ENCODE assay signal across 17 mouse cellular contexts in genomic region chr7:89247012-89247710, GRCm38 (mm10).
A peak's percentile ranks its signal among the peaks of the same experiment; 100 is the strongest.
DNase-seq lines count a peak whose midpoint lies in the region; ATAC-seq and TF ChIP-seq lines count a peak whose summit lies in the region.
"Had no signal": no experiment of that assay in that cellular context is flagged by ENCODE, and none has a peak within 500 bp of the region (broad histone marks: within the 10 kb centered on the region; RNA-seq: fewer than 3 reads in every experiment).

No protein-coding gene starts in this region.

- no peaks in the 10 kb centered on the region for H3K9me3 ChIP-seq in heart, postnatal 0 days (replicated peaks; ENCODE audit: control insufficient read depth, low read length)
- H3K9me3 ChIP-seq in heart, embryonic 12.5 days (replicated peaks), result no peaks in the 10 kb centered on the region
- H3K9me3 ChIP-seq in intestine, embryonic 15.5 days, result no peaks in the 10 kb centered on the region
- H3K9me3 ChIP-seq: forebrain, embryonic 12.5 days; hindbrain, embryonic 15.5 days; stomach, embryonic 15.5 days had no signal

- TF ChIP-seq POLR2A in bone marrow macrophage, adult 2 months (IDR thresholded peaks at IDR 0.05; ENCODE audit: borderline replicate concordance, low read depth, low read length), result no peak

- H3K4me2 ChIP-seq in heart, postnatal 0 days (ENCODE audit: low read depth, low read length), result no peak overlapping the region
- H3K4me2 ChIP-seq in heart, embryonic 12.5 days, result no peak overlapping the region
- no peak overlapping the region for H3K4me2 ChIP-seq in intestine, embryonic 15.5 days (replicated peaks)
- H3K4me2 ChIP-seq: forebrain, embryonic 12.5 days; hindbrain, embryonic 15.5 days; stomach, embryonic 15.5 days had no signal

- WGBS in heart, postnatal 0 days, result 88% methylated on average over 2 of the region's 2 CpGs
- 78% methylated on average over 2 of the region's 2 CpGs for WGBS in heart, embryonic 12.5 days
- WGBS in intestine, embryonic 15.5 days, result 92% methylated on average over 2 of the region's 2 CpGs

- H3K27me3 ChIP-seq in heart, postnatal 0 days (ENCODE audit: control insufficient read depth, insufficient read depth, low read length), result no peaks in the 10 kb centered on the region
- no peaks in the 10 kb centered on the region for H3K27me3 ChIP-seq in heart, embryonic 12.5 days (replicated peaks)
- H3K27me3 ChIP-seq in intestine, embryonic 15.5 days (replicated peaks), result no peaks in the 10 kb centered on the region
- H3K27me3 ChIP-seq: forebrain, embryonic 12.5 days; hindbrain, embryonic 15.5 days; stomach, embryonic 15.5 days had no signal

- H3K4me1 ChIP-seq in heart, postnatal 0 days (ENCODE audit: control insufficient read depth, insufficient read depth), result peaks cover 10% of the 10 kb centered on the region
- H3K4me1 ChIP-seq in heart, embryonic 12.5 days (replicated peaks), result peaks cover 10% of the 10 kb centered on the region; the same call in 1 of the 2 replicates
- H3K4me1 ChIP-seq in bone marrow macrophage, adult 2 months (ENCODE audit: control insufficient read depth, insufficient read depth, low read length), result peaks cover 27% of the 10 kb centered on the region
- 0 out of 2 replicates have a peak, but pooled peaks cover 2% of the 10 kb centered on the region for H3K4me1 ChIP-seq in intestine, embryonic 15.5 days (replicated peaks)
- H3K4me1 ChIP-seq: forebrain, embryonic 12.5 days; hindbrain, embryonic 15.5 days; stomach, embryonic 15.5 days had no signal

- no peak overlapping the region for H3K9ac ChIP-seq in heart, postnatal 0 days (replicated peaks; ENCODE audit: low read depth, low read length)
- no peak overlapping the region for H3K9ac ChIP-seq in heart, embryonic 12.5 days
- H3K9ac ChIP-seq in intestine, embryonic 15.5 days, result no peak overlapping the region
- H3K9ac ChIP-seq: forebrain, embryonic 12.5 days; hindbrain, embryonic 15.5 days; liver, embryonic 14.5 days; stomach, embryonic 15.5 days had no signal

- no peaks in the 10 kb centered on the region for H3K36me3 ChIP-seq in heart, postnatal 0 days (replicated peaks; ENCODE audit: control insufficient read depth, insufficient read depth, low read length)
- H3K36me3 ChIP-seq in heart, embryonic 12.5 days, result no peaks in the 10 kb centered on the region
- H3K36me3 ChIP-seq in intestine, embryonic 15.5 days, result no peaks in the 10 kb centered on the region
- H3K36me3 ChIP-seq: forebrain, embryonic 12.5 days; hindbrain, embryonic 15.5 days; stomach, embryonic 15.5 days had no signal

- no peak for ATAC-seq in heart, postnatal 0 days (ENCODE audit: insufficient read depth, low read depth)
- no peak for ATAC-seq in heart, embryonic 12.5 days (ENCODE audit: insufficient number of reproducible peaks, low FRiP score)
- no peak for ATAC-seq in intestine, embryonic 15.5 days
- ATAC-seq: intestine, postnatal 0 days had no signal

- no peak for TF ChIP-seq EP300 in heart, postnatal 0 days (IDR thresholded peaks at IDR 0.05; ENCODE audit: low read depth)

- intact Hi-C loops in left cerebral cortex, adult 2 months (cut with DNase I), result no loop called here
- intact Hi-C loops in left cerebral cortex, postnatal 10 days (cut with DNase I), result no loop called here

- no peak overlapping the region for H3K4me3 ChIP-seq in heart, postnatal 0 days (ENCODE audit: low read depth, low read length)
- H3K4me3 ChIP-seq in heart, embryonic 12.5 days, result no peak overlapping the region
- H3K4me3 ChIP-seq in left cerebral cortex, adult 2 months, result no peak overlapping the region
- H3K4me3 ChIP-seq in bone marrow macrophage, adult 2 months (ENCODE audit: insufficient read depth, low read length), result no peak overlapping the region
- H3K4me3 ChIP-seq in intestine, embryonic 15.5 days (replicated peaks), result no peak overlapping the region
- H3K4me3 ChIP-seq: forebrain, embryonic 12.5 days; hindbrain, embryonic 15.5 days; stomach, embryonic 15.5 days had no signal

- no peak for TF ChIP-seq CTCF in heart, postnatal 0 days (IDR thresholded peaks at IDR 0.05; ENCODE audit: low read depth)
- TF ChIP-seq CTCF in left cerebral cortex, adult 2 months (IDR thresholded peaks at IDR 0.05), result no peak
- no peak for TF ChIP-seq CTCF in bone marrow macrophage, adult 2 months (IDR thresholded peaks at IDR 0.05; ENCODE audit: low read depth, low read length)

- peak; percentile 36 for DNase-seq in cerebellum, adult 9-11 months
- DNase-seq in cerebellum, adult 11-12 months, result no peak
- no peak for DNase-seq in heart, postnatal 0 days (ENCODE audit: low spot score)
- no peak for DNase-seq in left cerebral cortex, adult 2 months (ENCODE audit: extremely low spot score in 1 of 2, low spot score in 2 of 2)
- no peak for DNase-seq in left cerebral cortex, postnatal 10 days (ENCODE audit: extremely low spot score in 1 of 2, low spot score in 2 of 2)
- DNase-seq: adrenal gland, postnatal 14 days; gastrocnemius, postnatal 10 days; heart, postnatal 14 days; kidney, postnatal 36 days had no signal

- H3K27ac ChIP-seq in heart, postnatal 0 days (ENCODE audit: low read depth), result 0 out of 2 replicates have a peak overlapping the region, but pooled peaks have one; percentile 5
- H3K27ac ChIP-seq in heart, embryonic 12.5 days (ENCODE audit: poor library complexity, severe bottlenecking), result no peak overlapping the region
- peak overlapping the region; percentile 58 for H3K27ac ChIP-seq in left cerebral cortex, adult 2 months
- H3K27ac ChIP-seq in bone marrow macrophage, adult 2 months (ENCODE audit: insufficient read depth, low read depth, low read length), result peak overlapping the region; percentile 16; the same call in 1 of the 2 replicates
- H3K27ac ChIP-seq in intestine, embryonic 15.5 days, result no peak overlapping the region
- H3K27ac ChIP-seq: forebrain, embryonic 12.5 days; hindbrain, embryonic 15.5 days; liver, embryonic 14.5 days; stomach, embryonic 15.5 days had no signal

Comparison
In these comparisons a context has a peak if more than half of its experiments do, and no peak if none do; other contexts are left out.
1. H3K27ac ChIP-seq: peak in heart, postnatal 0 days (single experiment), left cerebral cortex, adult 2 months (single experiment) and bone marrow macrophage, adult 2 months (single experiment); none in heart, embryonic 12.5 days (single experiment) and intestine, embryonic 15.5 days (single experiment).